Mouse (Mus musculus) c-Kit-positive CD71-negative TER-119-negative erythroid progenitor cells, embryonic 14.5 days (primary cell): ENCODE measurements around the gene Vsig8.

Source experiments
- DNase-seq: peaks from one replicate; pipeline ENCODE4 v3.0.0-alpha.2; 2013; ENCODE audit warnings: low read depth

The Vsig8 gene

GRCm38 (mm10) chr1:172555638-172556037 lies at the start of gene Vsig8:
Gene Vsig8 (plus strand): TSS chr1:172555938.
- DNase-seq: no peak

- no peak for DNase-seq
Measured at GRCm38 (mm10) chr1:172507001-172507400, 48.7 kb upstream of the Vsig8 start.

- no peak for DNase-seq
Measured at GRCm38 (mm10) chr1:172507701-172508100, 48.0 kb upstream of the Vsig8 start.

- no peak for DNase-seq
Measured at GRCm38 (mm10) chr1:172508172-172508571, 47.6 kb upstream of the Vsig8 start.

GRCm38 (mm10) chr1:172509235-172509634 lies 46.5 kb upstream of the Vsig8 start:
- no peak for DNase-seq

GRCm38 (mm10) chr1:172509983-172510382 lies 45.8 kb upstream of the Vsig8 start:
- no peak for DNase-seq

- DNase-seq: no peak
Measured at GRCm38 (mm10) chr1:172510421-172510972, 45.2 kb upstream of the Vsig8 start.

- DNase-seq: no peak
Measured at GRCm38 (mm10) chr1:172512962-172513361, 42.8 kb upstream of the Vsig8 start.

- peak; percentile 83 for DNase-seq
Measured at GRCm38 (mm10) chr1:172513525-172514212, 42.1 kb upstream of the Vsig8 start.

GRCm38 (mm10) chr1:172514213-172514529 lies 41.6 kb upstream of the Vsig8 start:
- DNase-seq: no peak

GRCm38 (mm10) chr1:172514551-172515268 lies 41.0 kb upstream of the Vsig8 start:
- DNase-seq: no peak

- DNase-seq: no peak
Measured at GRCm38 (mm10) chr1:172515396-172515795, 40.3 kb upstream of the Vsig8 start.

- DNase-seq: no peak
Measured at GRCm38 (mm10) chr1:172518013-172518412, 37.7 kb upstream of the Vsig8 start.

- no peak for DNase-seq
Measured at GRCm38 (mm10) chr1:172519644-172520043, 36.1 kb upstream of the Vsig8 start.

GRCm38 (mm10) chr1:172520576-172521440 lies 34.9 kb upstream of the Vsig8 start, which contains the start of gene Cfap45:
Gene Cfap45 (plus strand): TSS chr1:172520801.
- DNase-seq: no peak

GRCm38 (mm10) chr1:172522524-172522923 lies 33.2 kb upstream of the Vsig8 start:
- no peak for DNase-seq

- no peak for DNase-seq
Measured at GRCm38 (mm10) chr1:172523699-172524101, 32.0 kb upstream of the Vsig8 start.

GRCm38 (mm10) chr1:172525027-172525764 lies 30.5 kb upstream of the Vsig8 start:
- DNase-seq: no peak

- no peak for DNase-seq
Measured at GRCm38 (mm10) chr1:172525971-172526370, 29.8 kb upstream of the Vsig8 start.

- no peak for DNase-seq
Measured at GRCm38 (mm10) chr1:172526380-172527081, 29.2 kb upstream of the Vsig8 start.

GRCm38 (mm10) chr1:172527431-172527830 lies 28.3 kb upstream of the Vsig8 start:
- no peak for DNase-seq
